Mouse (Mus musculus) heart, postnatal 0 days (tissue): ENCODE measurements around the gene Crlf3. TPM values are rescaled to one million over a fixed set of nuclear protein-coding genes. Genes with fewer than 3 reads are reported as not detected.

Experiments used
- ATAC-seq: fragments of 200-750 bp; cut with Nextera tagmentation; 2 replicates; pipeline ENCODE4 v1.8.0; 2017; ENCODE audit warnings: low read depth, moderate number of reproducible peaks, moderate library complexity; ENCODE audit not compliant: insufficient read depth
- DNase-seq: peaks from one replicate; pipeline ENCODE4 v3.0.0-alpha.2; 2016; ENCODE audit warnings: low spot score
- H3K27ac ChIP-seq: fragments of 300-500 bp; sonication (generic); 2 replicates; pipeline ENCODE4 v1.5.1; 2014; ENCODE audit warnings: low read depth, mild to moderate bottlenecking
- H3K27me3 ChIP-seq: fragments of 300-500 bp; sonication (generic); 2 replicates; pipeline ENCODE4 v1.6.1; 2014; ENCODE audit warnings: low read length, mixed read lengths; ENCODE audit not compliant: control insufficient read depth, insufficient read depth
- H3K36me3 ChIP-seq: fragments of 300-500 bp; sonication (generic); replicated peaks from 2 replicates; pipeline ENCODE4 v1.6.1; 2014; ENCODE audit warnings: low read length, mixed read lengths; ENCODE audit not compliant: control insufficient read depth, insufficient read depth
- H3K4me1 ChIP-seq: fragments of 300-500 bp; sonication (generic); 2 replicates; pipeline ENCODE4 v1.6.1; 2014; ENCODE audit warnings: antibody characterized with exemption; ENCODE audit not compliant: control insufficient read depth, insufficient read depth
- H3K4me2 ChIP-seq: fragments of 300-500 bp; sonication (generic); 2 replicates; pipeline ENCODE4 v1.6.1; 2014; ENCODE audit warnings: low read depth, mild to moderate bottlenecking, low read length, moderate library complexity
- H3K4me3 ChIP-seq: fragments of 300-500 bp; sonication (generic); 2 replicates; pipeline ENCODE4 v1.5.1; 2014; ENCODE audit warnings: low read depth, low read length
- H3K9ac ChIP-seq: fragments of 300-500 bp; sonication (generic); replicated peaks from 2 replicates; pipeline ENCODE4 v1.6.1; 2014; ENCODE audit warnings: low read depth, low read length, mixed read lengths
- H3K9me3 ChIP-seq: fragments of 300-500 bp; sonication (generic); replicated peaks from 2 replicates; pipeline ENCODE4 v1.6.1; 2016; ENCODE audit warnings: low read length; ENCODE audit not compliant: control insufficient read depth
- CTCF ChIP-seq: IDR thresholded peaks from 2 replicates; pipeline ENCODE4 v1.5.1; 2016; ENCODE audit warnings: antibody characterized with exemption, control low read depth, low read depth
- EP300 ChIP-seq: IDR thresholded peaks from 2 replicates; pipeline ENCODE4 v1.6.1; 2016; ENCODE audit warnings: antibody characterized with exemption, low read depth
- WGBS: fragments of 180-500 bp; shearing (Covaris S2); extraction: QIAGEN DNeasy Blood & Tissue Kit; methylation state at CpG from one replicate; pipeline ENCODE4 v1.1.7; 2014; 5-methylcytosine and 5-hydroxymethylcytosine counted together
- polyA plus RNA-seq: library from polyadenylated mRNA; unstranded; fragments of >200 nt; fragmentation: Nextera tagmentation; extraction: Ambion mirVana; gene quantifications from 2 replicates; pipeline ENCODE4 v1.2.1, GENCODE M21; 2015
- total RNA-seq: library from RNA; depleted of rRNA; stranded (reverse); fragments of >200 nt; gene quantifications from 2 replicates; pipeline ENCODE4 v1.2.3, GENCODE M21; 2014; ENCODE audit warnings: low replicate concordance

Crlf3 gene
- total and polyA plus RNA-seq, 2 experiments from 2014 or later, result 19.7 to 28.0 TPM

DNA sequence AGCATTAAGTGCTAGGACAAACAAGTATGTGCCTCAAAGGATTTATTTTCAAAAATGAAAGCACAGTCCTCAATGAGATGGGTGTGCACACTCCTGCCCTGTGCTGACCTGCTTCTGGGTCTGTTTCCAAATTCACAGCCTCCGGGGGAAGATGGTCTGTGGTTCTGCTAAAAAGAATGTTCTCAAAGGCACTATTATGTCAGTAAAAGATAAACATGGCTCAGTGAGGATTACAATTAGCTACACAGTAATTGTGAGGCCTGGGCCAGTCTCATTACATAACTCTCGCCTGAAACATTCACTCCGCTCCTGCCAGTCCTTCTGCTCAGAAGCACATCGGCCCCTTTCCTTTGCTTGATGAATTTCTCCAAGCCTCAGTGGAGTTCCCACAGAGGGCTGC, 18.6 kb downstream of the Crlf3 start:
- H3K9ac ChIP-seq, result no peak overlapping the region
- H3K27ac ChIP-seq, result no peak overlapping the region
- TF ChIP-seq CTCF (no peak), EP300 (no peak)
- no peak overlapping the region for H3K4me2 ChIP-seq
- no peaks in the 10 kb centered on the region for H3K9me3 ChIP-seq
- H3K4me3 ChIP-seq, result no peak overlapping the region
- no peaks in the 10 kb centered on the region for H3K4me1 ChIP-seq
- ATAC-seq (no peak), DNase-seq (no peak)
- H3K36me3 ChIP-seq, result peaks cover 62% of the 10 kb centered on the region
- H3K27me3 ChIP-seq, result no peaks in the 10 kb centered on the region
- 82% methylated on average over 4 of the region's 4 CpGs for WGBS

GRCm38 (mm10) chr11:80056141-80056540, 24.6 kb downstream of the Crlf3 start:
- peak; percentile 28 for DNase-seq
- ATAC-seq, result peak; percentile 91

DNA sequence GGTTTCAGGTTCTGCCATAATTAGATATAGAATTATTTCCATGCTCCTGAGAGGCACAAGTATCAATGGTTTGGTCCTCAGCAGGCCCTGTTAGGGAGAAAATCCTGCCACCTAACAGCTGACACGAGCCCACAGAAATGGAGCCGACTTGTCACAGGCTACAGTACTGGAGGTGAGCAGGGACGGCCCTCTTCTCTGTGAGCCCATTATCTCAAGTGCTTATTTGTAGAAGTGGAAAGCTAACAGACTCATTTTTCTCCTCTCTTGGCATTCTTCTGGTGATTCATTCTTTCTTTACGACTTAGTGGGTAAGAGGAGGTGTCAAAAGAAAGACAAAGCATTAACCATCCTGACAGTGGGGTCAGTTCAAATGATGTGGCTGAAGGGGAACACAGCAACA, 26.1 kb downstream of the Crlf3 start:
- Histone ChIP-seq H3K4me2 (no peak overlapping the region), H3K36me3 (peaks cover 61% of the 10 kb centered on the region), H3K9ac (no peak overlapping the region), H3K9me3 (no peaks in the 10 kb centered on the region), H3K27ac (no peak overlapping the region), H3K4me1 (peaks cover 7% of the 10 kb centered on the region; the same call in 1 of the 2 replicates), H3K4me3 (no peak overlapping the region), H3K27me3 (no peaks in the 10 kb centered on the region)
- ATAC-seq (no peak), DNase-seq (no peak)
- TF ChIP-seq CTCF (no peak), EP300 (no peak)
- WGBS, result 35% methylated on average over 4 of the region's 4 CpGs

More at GRCm38 (mm10) chr11:80056141-80056540, 24.6 kb downstream of the Crlf3 start:
- H3K27me3 ChIP-seq, result no peaks in the 10 kb centered on the region
- no peak overlapping the region for H3K4me2 ChIP-seq
- peak overlapping the region; percentile 56 for H3K27ac ChIP-seq
- H3K9ac ChIP-seq, result no peak overlapping the region
- TF ChIP-seq CTCF (no peak), EP300 (no peak)
- peaks cover 73% of the 10 kb centered on the region for H3K36me3 ChIP-seq
- no peaks in the 10 kb centered on the region for H3K9me3 ChIP-seq
- no peak overlapping the region for H3K4me3 ChIP-seq
- peaks cover 7% of the 10 kb centered on the region; the same call in 1 of the 2 replicates for H3K4me1 ChIP-seq
- WGBS, result 48% methylated on average over 9 of the region's 9 CpGs

DNA sequence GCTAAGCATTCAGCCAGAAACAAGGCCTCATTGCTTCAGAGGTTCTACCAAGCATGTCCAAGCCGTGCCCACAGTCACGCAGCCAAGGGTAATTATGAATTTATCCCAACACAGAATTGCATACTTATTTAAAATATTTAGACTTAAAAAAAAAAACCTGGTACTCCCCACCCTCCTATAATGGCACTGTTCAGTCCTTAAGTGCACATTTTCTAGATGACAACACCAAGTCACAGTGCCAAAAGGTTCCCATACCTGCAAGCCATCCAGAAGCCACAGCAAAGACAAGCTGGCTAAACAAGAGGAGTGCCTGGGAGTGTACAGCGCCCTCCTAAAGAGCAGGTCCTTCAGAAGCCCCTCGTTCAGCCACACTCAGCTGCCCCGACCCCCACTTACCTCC, 27.6 kb downstream of the Crlf3 start:
- TF ChIP-seq CTCF, result no peak
- no peak for TF ChIP-seq EP300
- DNase-seq (no peak), ATAC-seq (no peak)
- Histone ChIP-seq H3K36me3 (peaks cover 52% of the 10 kb centered on the region), H3K9me3 (no peaks in the 10 kb centered on the region), H3K9ac (no peak overlapping the region), H3K27ac (no peak overlapping the region), H3K4me3 (no peak overlapping the region), H3K4me2 (no peak overlapping the region), H3K27me3 (no peaks in the 10 kb centered on the region), H3K4me1 (peaks cover 7% of the 10 kb centered on the region; the same call in 1 of the 2 replicates)
- WGBS, result 76% methylated on average over 5 of the region's 5 CpGs

DNA sequence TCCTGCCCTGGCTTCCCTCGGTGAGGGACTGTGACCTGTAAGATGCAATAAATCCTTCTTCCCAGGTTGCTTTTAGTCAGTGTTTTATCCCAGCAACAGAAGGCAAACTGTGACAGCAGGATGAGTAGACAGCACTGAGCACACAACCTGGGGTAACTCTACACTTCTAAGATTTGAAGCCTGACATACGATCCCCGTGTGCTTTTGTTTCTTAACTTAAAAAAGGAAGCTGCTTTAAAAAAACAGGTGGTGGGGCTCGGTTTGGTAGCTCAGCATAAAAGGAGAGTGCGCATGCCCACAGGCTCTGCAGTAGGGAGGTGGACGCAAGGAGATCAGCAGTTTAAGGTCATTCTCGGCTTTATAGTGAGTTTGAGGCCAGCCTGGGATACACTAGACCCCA, 28.3 kb downstream of the Crlf3 start:
- no peak overlapping the region for H3K27ac ChIP-seq
- no peak overlapping the region for H3K4me3 ChIP-seq
- no peaks in the 10 kb centered on the region for H3K9me3 ChIP-seq
- TF ChIP-seq EP300, result no peak
- no peak for TF ChIP-seq CTCF
- peaks cover 7% of the 10 kb centered on the region; the same call in 1 of the 2 replicates for H3K4me1 ChIP-seq
- no peak overlapping the region for H3K9ac ChIP-seq
- DNase-seq (no peak), ATAC-seq (no peak)
- H3K4me2 ChIP-seq, result no peak overlapping the region
- WGBS, result 84% methylated on average over 7 of the region's 7 CpGs
- peaks cover 48% of the 10 kb centered on the region for H3K36me3 ChIP-seq
- no peaks in the 10 kb centered on the region for H3K27me3 ChIP-seq

DNA sequence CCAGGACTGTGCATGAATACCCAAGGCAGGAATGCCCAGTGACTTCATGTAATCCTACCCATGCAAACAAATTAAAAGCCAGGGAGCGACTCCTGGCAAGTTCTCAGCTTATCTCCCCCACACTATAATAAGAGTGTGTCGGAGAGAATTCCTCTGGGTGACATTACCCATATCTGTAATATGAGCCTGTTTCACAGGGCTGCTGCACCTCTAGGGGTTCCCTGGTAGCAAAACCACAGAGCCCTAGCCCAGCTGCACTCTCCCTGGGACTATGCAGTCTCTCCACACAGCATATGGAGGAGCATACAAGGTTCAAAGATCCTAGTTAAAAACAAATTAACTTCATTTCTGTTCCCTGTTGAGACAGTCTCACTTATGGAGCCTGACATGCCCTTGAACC, 30.7 kb downstream of the Crlf3 start:
- Histone ChIP-seq H3K4me3 (no peak overlapping the region), H3K9ac (no peak overlapping the region), H3K27me3 (no peaks in the 10 kb centered on the region), H3K27ac (peak overlapping the region; percentile 80), H3K4me2 (no peak overlapping the region), H3K9me3 (no peaks in the 10 kb centered on the region), H3K36me3 (peaks cover 29% of the 10 kb centered on the region), H3K4me1 (peaks cover 7% of the 10 kb centered on the region; the same call in 1 of the 2 replicates)
- DNase-seq (peak; percentile 92), ATAC-seq (peak; percentile 93)
- 21% methylated on average over 2 of the region's 2 CpGs for WGBS
- TF ChIP-seq CTCF (no peak; the same call in 1 of the 2 replicates), EP300 (0 out of 2 replicates have a peak, but pooled peaks have one; percentile 22)
